Mouse (Mus musculus) limb, embryonic 15.5 days (tissue): ENCODE results near the gene Ier3. TPM values are rescaled to one million over a fixed set of nuclear protein-coding genes. Genes with fewer than 3 reads are reported as not detected.

Experiments
- ATAC-seq: fragments of 200-750 bp; cut with Nextera tagmentation; 2 replicates; pipeline ENCODE4 v1.8.0; 2017; ENCODE audit warnings: low read depth, moderate TSS enrichment; ENCODE audit not compliant: insufficient number of reproducible peaks, low FRiP score, low TSS enrichment
- H3K27ac ChIP-seq: fragments of 300-500 bp; sonication (generic); 2 replicates; pipeline ENCODE4 v1.5.1; 2015; ENCODE audit warnings: moderate library complexity, mild to moderate bottlenecking, inconsistent platforms
- H3K27me3 ChIP-seq: fragments of 300-500 bp; sonication (generic); 2 replicates; pipeline ENCODE4 v1.6.1; 2015; ENCODE audit warnings: inconsistent platforms
- H3K36me3 ChIP-seq: fragments of 300-500 bp; sonication (generic); 2 replicates; pipeline ENCODE4 v1.6.1; 2015; ENCODE audit warnings: inconsistent platforms
- H3K4me1 ChIP-seq: fragments of 300-500 bp; sonication (generic); 2 replicates; pipeline ENCODE4 v1.6.1; 2015; ENCODE audit warnings: inconsistent platforms
- H3K4me2 ChIP-seq: fragments of 300-500 bp; sonication (generic); 2 replicates; pipeline ENCODE4 v1.6.1; 2015; ENCODE audit warnings: mild to moderate bottlenecking, inconsistent platforms
- H3K4me3 ChIP-seq: fragments of 300-500 bp; sonication (generic); 2 replicates; pipeline ENCODE4 v1.5.1; 2015; ENCODE audit warnings: mild to moderate bottlenecking, inconsistent platforms
- H3K9ac ChIP-seq: fragments of 300-500 bp; sonication (generic); 2 replicates; pipeline ENCODE4 v1.6.1; 2015; ENCODE audit warnings: inconsistent platforms
- H3K9me3 ChIP-seq: fragments of 300-500 bp; sonication (generic); 2 replicates; pipeline ENCODE4 v1.6.1; 2016; ENCODE audit warnings: inconsistent platforms
- WGBS: fragments of 180-500 bp; shearing (Covaris S2); methylation state at CpG from one replicate; pipeline ENCODE4 v1.1.7; 2015; 5-methylcytosine and 5-hydroxymethylcytosine counted together
- polyA plus RNA-seq: library from polyadenylated mRNA; unstranded; fragments of >200 nt; fragmentation: Nextera tagmentation; extraction: Ambion mirVana; gene quantifications from 2 replicates; pipeline ENCODE4 v1.2.1, GENCODE M21; 2015

Gene Ier3
- polyA plus RNA-seq, 1 experiment from 2014 or later = 23.2 TPM

- no peaks in the 10 kb centered on the region for H3K9me3 ChIP-seq
- no peaks in the 10 kb centered on the region for H3K4me1 ChIP-seq
- H3K4me3 ChIP-seq = no peak overlapping the region
- no peak overlapping the region for H3K4me2 ChIP-seq
- no peaks in the 10 kb centered on the region for H3K27me3 ChIP-seq
- H3K36me3 ChIP-seq = no peaks in the 10 kb centered on the region
- H3K27ac ChIP-seq = no peak overlapping the region
- 84% methylated on average over 4 of the region's 4 CpGs for WGBS
- no peak overlapping the region for H3K9ac ChIP-seq
- no peak for ATAC-seq
Observed at GRCm38 (mm10) chr17:35790933-35791332, 30.6 kb upstream of the Ier3 start.

GRCm38 (mm10) chr17:35792837-35793236 is 28.6 kb upstream of the Ier3 start:
- Histone ChIP-seq H3K4me1 (no peaks in the 10 kb centered on the region), H3K9ac (no peak overlapping the region), H3K4me2 (no peak overlapping the region), H3K9me3 (no peaks in the 10 kb centered on the region), H3K4me3 (no peak overlapping the region), H3K27ac (no peak overlapping the region), H3K36me3 (no peaks in the 10 kb centered on the region), H3K27me3 (no peaks in the 10 kb centered on the region)
- WGBS = 82% methylated on average over 2 of the region's 2 CpGs
- no peak for ATAC-seq

- H3K4me2 ChIP-seq = no peak overlapping the region
- no peaks in the 10 kb centered on the region for H3K9me3 ChIP-seq
- no peak overlapping the region for H3K27ac ChIP-seq
- no peak overlapping the region for H3K9ac ChIP-seq
- WGBS = 56% methylated on average over 2 of the region's 2 CpGs
- no peak for ATAC-seq
- no peaks in the 10 kb centered on the region for H3K36me3 ChIP-seq
- H3K4me1 ChIP-seq = no peaks in the 10 kb centered on the region
- no peak overlapping the region for H3K4me3 ChIP-seq
- H3K27me3 ChIP-seq = no peaks in the 10 kb centered on the region
Observed at GRCm38 (mm10) chr17:35795099-35795498, 26.4 kb upstream of the Ier3 start.

- Histone ChIP-seq H3K27ac (no peak overlapping the region), H3K36me3 (no peaks in the 10 kb centered on the region), H3K4me3 (no peak overlapping the region), H3K4me2 (no peak overlapping the region), H3K9ac (no peak overlapping the region), H3K27me3 (no peaks in the 10 kb centered on the region), H3K9me3 (no peaks in the 10 kb centered on the region), H3K4me1 (no peaks in the 10 kb centered on the region)
- 74% methylated on average over 6 of the region's 6 CpGs for WGBS
- ATAC-seq = no peak
Observed at GRCm38 (mm10) chr17:35795656-35796055, 25.8 kb upstream of the Ier3 start.

DNA sequence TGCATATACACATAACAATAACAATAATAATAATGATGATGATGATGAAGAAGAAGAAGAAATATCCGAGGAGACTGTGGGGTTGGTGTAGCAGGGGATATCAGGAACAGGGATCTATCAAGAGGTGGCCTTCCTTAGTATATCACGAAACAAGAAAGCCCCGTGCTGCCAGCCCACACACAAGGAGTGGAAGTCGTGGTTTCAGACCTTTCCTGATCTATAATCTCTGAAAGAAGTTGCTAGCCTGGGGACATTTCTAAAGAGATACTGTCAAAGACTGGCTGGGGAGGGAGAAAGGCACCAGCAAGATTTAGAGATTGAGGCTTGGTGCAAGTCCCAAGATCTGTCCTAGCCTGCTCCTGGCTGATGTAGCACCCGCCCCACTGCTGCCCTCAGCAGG is 24.6 kb upstream of the Ier3 start:
- Histone ChIP-seq H3K4me2 (no peak overlapping the region), H3K36me3 (no peaks in the 10 kb centered on the region), H3K4me1 (no peaks in the 10 kb centered on the region), H3K27me3 (no peaks in the 10 kb centered on the region), H3K27ac (no peak overlapping the region), H3K4me3 (no peak overlapping the region), H3K9me3 (no peaks in the 10 kb centered on the region), H3K9ac (no peak overlapping the region)
- no peak for ATAC-seq
- WGBS = 59% methylated on average over 5 of the region's 5 CpGs

DNA sequence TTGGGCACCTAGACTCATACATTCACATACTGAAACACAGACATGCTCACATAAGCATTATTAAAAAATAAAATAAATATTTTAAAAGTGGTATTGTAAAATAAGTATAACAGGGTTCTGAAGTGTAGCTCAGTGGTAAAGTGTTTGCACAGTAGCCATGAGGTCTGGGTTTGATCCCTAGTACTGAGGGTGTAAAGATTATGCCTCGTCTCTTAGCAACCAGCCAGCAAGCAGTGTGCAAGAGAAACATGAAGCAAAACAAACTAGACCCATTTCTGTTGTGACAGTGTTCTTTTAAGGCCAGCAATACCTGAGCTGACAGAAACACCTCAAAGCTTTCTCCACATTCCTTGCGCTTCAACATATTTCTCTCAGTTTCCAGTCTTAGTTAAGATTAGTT is 20.6 kb upstream of the Ier3 start:
- WGBS = 80% methylated on average over 2 of the region's 2 CpGs
- H3K27ac ChIP-seq = no peak overlapping the region
- peaks cover 4% of the 10 kb centered on the region; the same call in 1 of the 2 replicates for H3K4me1 ChIP-seq
- ATAC-seq = no peak
- H3K4me2 ChIP-seq = no peak overlapping the region
- no peak overlapping the region for H3K9ac ChIP-seq
- no peaks in the 10 kb centered on the region for H3K36me3 ChIP-seq
- H3K4me3 ChIP-seq = no peak overlapping the region
- no peaks in the 10 kb centered on the region for H3K27me3 ChIP-seq
- no peaks in the 10 kb centered on the region for H3K9me3 ChIP-seq

DNA sequence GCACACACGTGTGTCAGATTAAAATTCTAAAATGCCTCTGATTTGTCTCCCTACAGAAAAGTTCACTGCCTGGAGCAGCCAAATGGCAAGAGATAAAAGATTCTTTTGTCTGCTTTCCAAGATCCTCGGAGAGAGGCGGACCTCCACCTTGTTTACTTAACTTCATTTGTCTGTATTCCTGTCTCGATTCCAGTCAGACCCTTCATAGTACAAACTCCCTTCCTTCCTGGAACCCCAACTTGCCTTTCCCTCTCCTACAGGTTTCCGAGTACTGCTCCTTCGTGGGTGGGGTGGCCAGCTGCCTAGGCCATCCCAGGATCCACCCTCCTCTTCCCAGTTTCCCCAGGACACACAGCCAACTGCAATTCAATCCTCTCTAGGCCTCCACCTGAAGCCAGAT is 18.5 kb upstream of the Ier3 start:
- no peaks in the 10 kb centered on the region for H3K36me3 ChIP-seq
- no peak overlapping the region for H3K27ac ChIP-seq
- H3K4me2 ChIP-seq = no peak overlapping the region
- H3K4me3 ChIP-seq = no peak overlapping the region
- no peaks in the 10 kb centered on the region for H3K27me3 ChIP-seq
- H3K9me3 ChIP-seq = no peaks in the 10 kb centered on the region
- no peak for ATAC-seq
- H3K4me1 ChIP-seq = peaks cover 4% of the 10 kb centered on the region; the same call in 1 of the 2 replicates
- 41% methylated on average over 6 of the region's 6 CpGs for WGBS
- no peak overlapping the region for H3K9ac ChIP-seq

- no peak for ATAC-seq
- no peak overlapping the region for H3K9ac ChIP-seq
- no peaks in the 10 kb centered on the region for H3K9me3 ChIP-seq
- WGBS = 79% methylated on average over 4 of the region's 4 CpGs
- no peak overlapping the region for H3K27ac ChIP-seq
- H3K4me2 ChIP-seq = no peak overlapping the region
- H3K27me3 ChIP-seq = no peaks in the 10 kb centered on the region
- no peaks in the 10 kb centered on the region for H3K36me3 ChIP-seq
- peaks cover 7% of the 10 kb centered on the region; the same call in 1 of the 2 replicates for H3K4me1 ChIP-seq
- no peak overlapping the region for H3K4me3 ChIP-seq
Observed at GRCm38 (mm10) chr17:35803858-35804399, 17.6 kb upstream of the Ier3 start.

- no peaks in the 10 kb centered on the region for H3K36me3 ChIP-seq
- H3K4me2 ChIP-seq = no peak overlapping the region
- 30% methylated on average over 9 of the region's 9 CpGs for WGBS
- H3K27ac ChIP-seq = peak overlapping the region; percentile 71
- H3K4me1 ChIP-seq = peaks cover 24% of the 10 kb centered on the region
- no peak overlapping the region for H3K9ac ChIP-seq
- H3K4me3 ChIP-seq = no peak overlapping the region
- H3K27me3 ChIP-seq = no peaks in the 10 kb centered on the region
- no peaks in the 10 kb centered on the region for H3K9me3 ChIP-seq
- ATAC-seq = peak; percentile 78
Observed at GRCm38 (mm10) chr17:35808073-35808472, 13.4 kb upstream of the Ier3 start.

- H3K27me3 ChIP-seq = no peaks in the 10 kb centered on the region
- no peak overlapping the region for H3K9ac ChIP-seq
- H3K36me3 ChIP-seq = no peaks in the 10 kb centered on the region
- no peak for ATAC-seq
- H3K9me3 ChIP-seq = no peaks in the 10 kb centered on the region
- no peak overlapping the region for H3K27ac ChIP-seq
- no peak overlapping the region for H3K4me2 ChIP-seq
- H3K4me1 ChIP-seq = peaks cover 34% of the 10 kb centered on the region
- no peak overlapping the region for H3K4me3 ChIP-seq
- WGBS = 92% methylated on average over 11 of the region's 11 CpGs
Observed at GRCm38 (mm10) chr17:35809395-35809794, 12.1 kb upstream of the Ier3 start.

DNA sequence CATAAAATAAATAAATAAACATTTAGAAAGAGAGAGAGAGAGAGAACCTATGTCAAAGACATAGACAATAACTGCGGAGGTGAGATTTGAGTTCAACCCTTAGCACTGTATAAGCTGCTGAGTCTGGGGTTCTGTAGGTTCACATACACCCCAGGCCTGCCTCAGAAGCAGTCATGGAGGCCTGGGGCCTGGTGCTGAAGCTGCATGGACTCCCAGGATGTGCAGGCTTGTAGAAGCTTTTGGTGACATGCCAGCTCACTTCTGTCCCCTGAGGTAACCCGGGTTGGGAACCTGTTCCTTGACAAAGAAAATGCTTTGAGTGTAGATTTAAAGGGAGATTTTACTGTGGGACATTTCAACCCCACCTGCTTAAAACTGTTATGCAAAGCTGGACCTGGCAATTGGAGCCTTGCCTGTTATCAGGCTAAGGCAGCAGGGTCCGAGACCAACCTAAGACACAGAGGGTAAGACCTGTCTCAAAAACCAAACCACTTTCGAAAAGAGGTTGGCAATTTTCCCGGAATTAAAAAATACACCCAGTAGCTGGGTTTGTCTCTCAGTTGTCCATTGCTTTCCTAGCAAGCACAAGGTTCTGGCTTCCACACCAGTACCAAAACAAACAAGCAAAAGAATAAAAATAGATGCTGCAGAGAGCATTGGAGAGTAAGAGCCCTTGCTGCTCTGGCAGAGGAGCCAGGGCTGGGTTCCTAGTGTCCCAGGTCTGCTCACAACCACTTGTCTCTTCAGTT is 10.4 kb upstream of the Ier3 start:
- H3K27ac ChIP-seq = no peak overlapping the region

DNA sequence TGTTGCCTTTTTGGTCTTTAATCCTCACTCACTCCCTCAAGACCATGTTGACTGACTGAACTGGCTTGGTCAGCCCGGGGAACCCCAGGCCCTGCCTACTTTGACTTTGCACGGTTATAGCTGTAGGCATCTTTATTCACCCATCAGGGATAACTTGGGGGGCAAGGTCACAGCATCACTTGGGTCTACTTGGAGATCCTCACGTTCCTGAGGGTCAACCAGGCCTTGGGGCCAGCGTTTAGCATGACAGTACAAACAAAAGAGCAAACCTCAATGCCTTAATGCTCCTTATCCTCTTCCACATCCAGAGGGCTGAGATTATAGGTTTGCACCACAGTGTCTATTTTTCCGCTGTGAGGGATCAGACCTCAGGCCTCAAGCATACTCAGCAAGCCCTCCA is 9.2 kb upstream of the Ier3 start:
- Histone ChIP-seq H3K4me2 (no peak overlapping the region), H3K27ac (peak overlapping the region; percentile 88), H3K36me3 (no peaks in the 10 kb centered on the region), H3K4me1 (peaks cover 58% of the 10 kb centered on the region), H3K9me3 (no peaks in the 10 kb centered on the region), H3K4me3 (no peak overlapping the region), H3K9ac (no peak overlapping the region), H3K27me3 (no peaks in the 10 kb centered on the region)
- 73% methylated on average over 5 of the region's 5 CpGs for WGBS
- no peak for ATAC-seq

More for the DNA sequence above, 10.4 kb upstream of the Ier3 start:
- Histone ChIP-seq H3K4me2 (no peak overlapping the region), H3K4me1 (peaks cover 48% of the 10 kb centered on the region), H3K9ac (no peak overlapping the region), H3K36me3 (no peaks in the 10 kb centered on the region), H3K4me3 (no peak overlapping the region), H3K9me3 (no peaks in the 10 kb centered on the region), H3K27me3 (no peaks in the 10 kb centered on the region)
- WGBS = 72% methylated on average over 5 of the region's 5 CpGs
- no peak for ATAC-seq
